Mouse (Mus musculus): ENCODE measurements around the gene Fam57b. TPM values are rescaled to one million over a fixed set of nuclear protein-coding genes. Genes with fewer than 3 reads are reported as not detected.

Gene Fam57b
- total RNA-seq, 2 experiments from 2014 or later: 10.1 to 11.0 TPM

DNA sequence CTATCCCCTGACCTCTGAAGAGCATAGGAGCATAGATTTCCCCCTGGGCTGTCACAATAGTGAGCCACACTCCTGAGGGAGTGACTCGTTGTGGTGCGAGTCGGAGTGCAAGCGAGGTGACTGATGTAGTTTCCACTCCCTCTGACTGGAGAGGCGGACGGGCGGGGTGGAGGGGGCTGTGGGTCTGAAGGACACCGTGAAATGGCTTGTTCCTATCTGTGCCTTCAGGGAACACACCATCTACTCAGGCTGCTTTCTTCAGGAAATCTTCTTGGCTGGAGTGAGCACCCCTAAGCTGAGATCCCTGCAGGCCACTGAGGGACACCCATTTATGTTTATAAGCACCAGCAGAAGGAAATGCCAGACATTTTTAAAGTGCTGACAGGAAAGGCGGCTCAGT is 25.3 kb downstream of the Fam57b start:
- intact Hi-C loops (cut with DNase I): loop anchor here (1.0 to 5.0 kb wide), 4 partner anchors 125 to 282 kb away; partner anchors contain the start of genes Asphd1 and Maz
- no peak for DNase-seq

DNA sequence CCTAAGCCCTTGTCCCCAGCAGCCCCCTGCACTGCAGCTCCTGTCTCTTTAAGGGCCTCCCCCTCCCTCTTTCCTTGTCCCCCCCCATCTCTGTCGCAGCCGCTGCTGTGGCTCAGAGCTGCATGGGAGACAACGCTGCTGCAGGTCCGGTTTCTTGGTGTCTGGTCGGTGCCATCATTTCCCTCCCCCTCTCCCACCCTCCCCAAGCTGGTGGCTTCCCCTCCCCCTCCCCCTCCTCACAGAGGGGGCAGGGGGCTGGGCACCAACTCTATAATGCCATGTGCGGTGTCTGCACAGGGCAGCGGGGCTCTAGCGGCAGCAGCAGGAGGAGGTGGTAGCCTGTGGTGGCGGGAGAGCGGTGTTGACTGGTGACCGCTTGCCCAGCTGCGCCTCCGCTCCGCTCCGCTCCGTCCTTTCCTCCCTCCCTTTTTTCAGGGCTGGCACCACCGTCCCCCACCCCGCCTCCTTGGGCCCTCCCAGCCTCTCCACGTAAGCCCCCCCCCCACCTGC is 25.8 kb downstream of the Fam57b start:
- intact Hi-C loops (cut with DNase I): loop anchor here (2.0 to 5.0 kb wide), 3 partner anchors 124 to 282 kb away; partner anchors contain the start of genes Asphd1 and Maz
- no peak for DNase-seq

GRCm38 (mm10) chr7:126823940-126824339 is 26.5 kb downstream of the Fam57b start:
- intact Hi-C loops (cut with DNase I): loop anchor here (2.0 to 5.0 kb wide), 3 partner anchors 123 to 281 kb away; partner anchors contain the start of genes Asphd1 and Maz
- no peak for DNase-seq

DNA sequence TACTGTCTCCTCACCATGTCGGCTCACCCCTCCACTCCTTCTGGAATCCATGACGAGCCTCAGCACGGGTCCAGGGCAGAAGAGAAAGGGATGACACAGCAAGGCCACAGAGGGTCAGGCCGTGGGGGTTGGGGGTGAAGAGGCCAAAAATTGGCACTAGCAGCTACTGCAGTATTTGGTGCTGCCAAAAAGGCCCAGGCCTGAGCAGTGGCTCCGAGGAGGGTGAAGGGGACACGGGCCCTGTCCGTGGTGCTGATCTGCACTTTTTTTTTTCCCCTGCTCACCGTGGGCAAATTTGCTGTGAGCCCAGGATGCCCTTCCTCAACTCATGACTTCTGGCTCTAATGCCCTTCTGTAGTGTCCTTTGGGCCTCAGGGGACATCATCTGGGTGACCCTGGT is 27.9 kb downstream of the Fam57b start:
- intact Hi-C loops (cut with DNase I): no loop called here
- peak in 1 of 2 experiments; percentile 55 for DNase-seq

DNA sequence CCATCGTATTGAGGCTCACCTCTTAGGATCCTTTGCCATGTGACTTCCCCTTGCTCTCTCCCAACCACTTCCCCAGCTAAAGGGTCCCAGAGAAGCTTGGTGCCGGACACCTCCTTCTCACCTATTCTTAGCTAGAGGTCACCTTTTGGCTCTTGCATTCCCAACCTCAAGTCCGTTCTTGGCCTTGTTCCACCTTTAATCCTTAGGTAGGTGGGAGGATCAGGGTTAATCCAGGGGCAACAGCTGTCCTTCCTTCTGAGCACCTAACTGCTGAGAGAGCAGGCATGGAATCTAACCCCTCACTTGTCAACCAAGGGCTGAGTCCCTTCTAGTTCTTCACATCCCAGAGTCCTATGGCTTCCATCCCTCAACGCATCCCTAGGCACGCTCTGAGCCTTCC is 28.5 kb downstream of the Fam57b start:
- intact Hi-C loops (cut with DNase I): no loop called here
- no peak for DNase-seq

GRCm38 (mm10) chr7:126831539-126831938 is 34.1 kb downstream of the Fam57b start, which contains the start of gene 4930451I11Rik:
Gene 4930451I11Rik (minus strand): TSS chr7:126831639.
- DNase-seq: no peak
- intact Hi-C loops (cut with DNase I): loop anchor here (5.0 kb wide), 1 partner anchor 56 kb away; no protein-coding TSS in a partner anchor

DNA sequence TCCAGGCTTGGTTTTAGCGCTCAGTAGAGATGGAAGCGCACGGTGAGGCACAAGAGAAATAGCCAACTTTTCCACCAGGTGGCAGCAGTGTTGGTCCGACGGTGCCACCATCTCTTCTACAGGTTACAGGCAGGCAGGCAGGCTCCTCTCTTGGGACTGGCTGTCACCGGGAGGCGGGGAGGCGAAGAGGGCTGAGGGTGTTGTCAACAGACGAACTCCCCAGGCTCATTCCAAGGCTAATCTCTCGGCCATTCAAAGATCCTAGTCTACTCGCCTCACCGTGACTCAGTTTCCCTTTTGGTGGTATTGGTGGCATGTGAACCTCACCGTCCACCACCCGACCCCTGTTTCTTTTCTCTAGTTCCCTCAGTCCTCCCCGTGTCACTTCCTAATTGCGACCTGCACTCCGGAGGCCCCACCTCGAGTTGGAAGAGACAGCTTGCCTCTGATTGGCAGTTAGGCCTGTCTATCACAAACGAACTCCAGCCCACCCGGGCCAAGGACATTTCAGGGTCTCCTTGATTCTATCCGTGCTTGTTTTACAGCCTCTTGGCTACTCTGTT is 34.6 kb downstream of the Fam57b start:
- peak; percentile 76 to 86 for DNase-seq
- intact Hi-C loops (cut with DNase I): loop anchor here (1.0 to 5.0 kb wide), 3 partner anchors 55 to 278 kb away; no protein-coding TSS in a partner anchor

GRCm38 (mm10) chr7:126833294-126833693 is 35.8 kb downstream of the Fam57b start:
- no peak for DNase-seq
- intact Hi-C loops (cut with DNase I): loop anchor here (2.0 to 5.0 kb wide), 2 partner anchors 54 to 130 kb away; no protein-coding TSS in a partner anchor

GRCm38 (mm10) chr7:126843276-126843675 is 45.8 kb downstream of the Fam57b start:
- DNase-seq: no peak
- intact Hi-C loops (cut with DNase I): no loop called here

DNA sequence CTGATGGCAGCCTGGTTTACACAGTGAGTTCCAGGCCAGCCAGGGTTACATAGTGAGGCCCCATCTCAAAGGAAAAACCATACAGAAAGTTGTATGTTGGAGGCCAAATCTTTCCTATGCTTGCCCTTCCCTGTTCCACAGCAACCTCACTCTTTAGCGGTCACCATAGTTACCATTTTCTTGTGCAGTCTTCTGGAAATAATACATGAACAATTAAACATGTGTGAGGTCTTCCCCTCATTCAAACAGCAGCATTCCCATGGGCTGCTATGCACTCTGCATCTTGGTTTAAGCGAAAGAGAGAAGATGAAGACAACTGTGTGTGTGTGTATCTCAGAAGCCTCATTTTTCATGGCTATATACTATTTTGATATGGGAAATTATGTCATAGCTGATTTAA is 48.0 kb downstream of the Fam57b start:
- intact Hi-C loops (cut with DNase I): no loop called here
- no peak for DNase-seq

GRCm38 (mm10) chr7:126847116-126847420 is 49.6 kb downstream of the Fam57b start, which contains the start of gene Doc2a:
Gene Doc2a (plus strand): TSS chr7:126847416.
- intact Hi-C loops (cut with DNase I): no loop called here
- no peak for DNase-seq

- intact Hi-C loops (cut with DNase I): no loop called here
- no peak for DNase-seq
These were observed 50.2 kb downstream of the Fam57b start for GRCm38 (mm10) chr7:126847421-126848398.

GRCm38 (mm10) chr7:126848794-126849193 is 51.3 kb downstream of the Fam57b start:
- intact Hi-C loops (cut with DNase I): no loop called here
- DNase-seq: no peak

DNA sequence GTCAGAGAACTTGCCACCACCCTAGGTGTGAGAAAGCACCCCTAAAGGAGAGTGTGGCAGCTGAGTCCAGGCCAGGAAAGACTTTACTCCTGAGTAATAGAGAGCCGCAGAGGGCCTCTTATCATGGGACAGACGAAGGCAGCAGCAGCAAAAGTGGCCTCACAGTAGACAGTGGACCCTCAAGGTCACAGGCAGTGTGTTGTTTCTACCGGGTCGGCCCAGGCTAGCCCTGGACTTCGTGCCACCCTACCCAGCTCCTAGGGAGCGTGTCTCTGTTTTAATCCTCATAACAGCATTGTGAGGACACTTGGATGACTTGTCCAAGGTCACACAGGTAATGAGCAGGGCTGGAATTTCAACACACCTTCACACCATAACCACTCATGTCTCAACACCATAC is 52.7 kb downstream of the Fam57b start:
- intact Hi-C loops (cut with DNase I): no loop called here
- DNase-seq: no peak

DNA sequence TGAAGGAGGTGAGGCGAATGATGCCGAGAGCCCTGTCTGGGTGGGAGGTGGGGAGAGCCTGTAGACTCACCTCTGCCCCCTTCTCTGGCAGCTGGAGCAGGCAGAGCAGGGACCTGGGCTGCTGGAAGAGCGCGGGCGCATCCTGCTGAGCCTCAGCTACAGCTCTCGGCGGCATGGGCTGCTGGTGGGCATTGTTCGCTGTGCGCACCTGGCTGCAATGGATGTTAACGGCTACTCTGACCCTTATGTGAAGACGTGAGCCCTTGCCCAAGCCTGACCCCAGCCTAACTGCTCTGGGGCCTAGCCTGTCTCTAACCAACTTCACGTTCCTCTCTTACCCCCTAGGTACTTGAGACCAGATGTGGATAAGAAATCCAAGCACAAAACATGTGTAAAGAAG is 53.7 kb downstream of the Fam57b start:
- intact Hi-C loops (cut with DNase I): no loop called here
- no peak for DNase-seq

GRCm38 (mm10) chr7:126853454-126853853 is 56.0 kb downstream of the Fam57b start:
- intact Hi-C loops (cut with DNase I): no loop called here
- no peak for DNase-seq

DNA sequence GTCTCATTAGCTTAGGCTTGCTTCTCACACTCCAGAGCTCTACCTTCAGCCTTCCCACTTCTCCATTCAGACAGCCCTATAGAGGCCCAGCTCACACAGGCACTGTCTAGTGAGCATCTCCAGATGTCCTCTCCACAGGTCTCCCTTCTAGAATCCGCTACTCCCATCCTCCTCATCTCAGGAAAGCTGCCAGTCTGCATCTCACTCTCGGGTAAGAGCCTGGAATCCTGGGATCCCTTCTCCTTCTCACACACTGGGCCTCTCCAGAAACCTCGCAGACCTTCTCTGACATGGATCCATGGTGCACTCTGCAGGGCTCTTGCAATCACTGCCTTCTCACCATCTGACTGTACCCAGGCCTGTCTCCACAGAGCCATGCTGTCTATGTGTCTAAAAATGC is 58.2 kb downstream of the Fam57b start:
- intact Hi-C loops (cut with DNase I): no loop called here
- DNase-seq: no peak

- intact Hi-C loops (cut with DNase I): no loop called here
- no peak for DNase-seq
These were observed 59.4 kb downstream of the Fam57b start for GRCm38 (mm10) chr7:126856741-126857420.

DNA sequence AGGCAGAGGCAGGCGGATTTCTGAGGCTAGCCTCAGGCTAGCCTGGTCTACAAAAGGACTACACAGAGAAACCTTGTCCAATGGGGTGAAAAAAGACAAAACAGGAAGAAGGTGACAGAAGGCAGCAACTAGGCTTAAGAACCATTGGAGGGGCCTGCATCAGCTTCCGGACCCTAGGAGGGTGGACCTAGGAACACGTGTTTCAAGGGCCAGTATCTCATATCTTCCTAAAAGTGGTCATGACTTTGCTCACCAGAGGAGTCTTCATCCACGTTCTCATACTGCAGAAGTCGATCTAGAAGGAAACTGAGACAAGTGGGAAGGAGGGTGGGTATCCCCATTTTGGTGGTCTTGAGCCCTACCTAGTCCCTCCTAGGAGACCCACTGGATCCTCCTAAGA is 63.5 kb downstream of the Fam57b start:
- intact Hi-C loops (cut with DNase I): no loop called here
- DNase-seq: no peak

DNA sequence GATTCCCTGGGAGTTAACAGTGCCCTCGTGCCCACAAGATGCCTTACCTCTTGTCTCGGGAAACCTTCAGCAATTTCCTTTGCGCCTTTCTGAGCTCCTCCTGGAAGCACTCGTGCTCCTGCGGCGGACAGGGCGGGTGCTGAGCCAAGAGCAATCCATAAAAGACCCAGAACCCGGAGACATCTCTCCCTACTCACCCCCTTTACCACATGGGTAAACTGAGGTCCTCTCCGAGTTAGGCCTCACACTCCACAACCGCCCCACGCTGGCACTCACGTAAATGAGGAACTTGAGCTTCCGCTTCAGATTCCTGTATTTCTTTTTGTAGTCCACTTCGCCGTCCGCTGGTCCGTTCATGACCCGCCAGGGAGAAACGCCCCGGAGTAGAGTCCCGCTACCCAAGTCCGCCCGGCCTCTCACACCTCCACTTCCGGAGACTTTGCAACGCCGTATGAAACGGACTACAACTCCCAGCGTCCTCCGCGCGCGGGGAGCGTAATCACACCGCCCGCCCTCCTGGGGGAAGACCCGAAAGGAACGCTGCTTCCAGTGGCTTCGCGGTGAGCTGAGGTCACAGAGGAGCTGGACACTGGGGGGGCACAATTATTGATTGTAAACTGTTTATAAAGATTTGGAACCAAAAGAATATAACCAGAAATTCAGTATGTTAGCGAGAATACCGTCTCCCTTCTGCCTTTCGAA is 64.1 kb downstream of the Fam57b start, which contains the start of gene Hirip3:
Gene Hirip3, plus strand, starts transcription at position 544 of the 702 bp plus-strand sequence.
- intact Hi-C loops (cut with DNase I): loop anchor here (1.0 kb wide), 1 partner anchor 20 kb away; no protein-coding TSS in a partner anchor
- DNase-seq: peak; percentile 97 to 98

Measured in heart, postnatal 10 days (tissue).